Mouse (Mus musculus): ENCODE data around the gene Elavl2. TPM values are rescaled to one million over a fixed set of nuclear protein-coding genes. Genes with fewer than 3 reads are reported as not detected.

Elavl2 gene
- total RNA-seq, 2 experiments from 2014 or later = 107 to 109 TPM

DNA sequence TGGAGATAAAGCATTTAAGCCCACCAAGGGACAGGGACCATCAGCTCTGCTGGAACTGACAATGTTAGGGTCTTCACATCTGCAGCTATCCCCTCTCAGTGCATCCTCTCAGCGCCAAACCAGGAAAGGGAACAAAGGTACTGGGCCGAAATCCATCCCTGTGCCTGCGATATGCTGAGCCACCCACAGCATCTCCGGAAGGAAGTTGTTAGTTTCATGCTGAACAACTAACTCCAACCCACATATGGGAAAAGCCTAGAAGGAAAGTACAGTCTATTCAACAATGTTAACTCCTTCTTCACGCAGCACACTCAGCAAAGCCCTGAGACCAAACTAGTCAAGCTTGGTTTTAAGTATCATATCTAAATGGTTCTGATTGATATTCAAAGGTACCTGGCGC is 167.0 kb downstream of the Elavl2 start:
- peak in 1 of 2 experiments; percentile 56 for DNase-seq (ENCODE audit: low spot score in 2 of 2)
- intact Hi-C loops (cut with DNase I) = no loop called here

DNA sequence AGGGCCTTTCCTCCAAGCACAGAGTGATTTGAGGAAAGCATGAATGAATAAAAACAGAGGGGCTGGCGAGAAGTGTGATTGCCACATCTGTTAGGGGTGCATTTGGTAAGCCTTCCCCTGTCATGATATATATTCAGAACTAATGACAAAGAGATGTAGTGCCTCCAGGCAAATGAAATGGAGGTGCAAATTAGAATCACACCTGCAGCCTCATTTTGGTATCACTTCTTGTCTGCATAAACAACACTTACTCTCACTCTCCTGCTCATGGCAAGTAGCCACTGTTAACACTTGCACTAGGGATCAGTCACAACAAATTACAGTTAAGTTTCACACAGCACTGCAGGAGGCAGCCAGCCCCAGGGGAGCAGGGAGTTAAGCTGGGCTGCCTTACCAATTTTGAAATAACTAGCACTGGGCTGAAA is 170.1 kb downstream of the Elavl2 start:
- intact Hi-C loops (cut with DNase I) = no loop called here

DNA sequence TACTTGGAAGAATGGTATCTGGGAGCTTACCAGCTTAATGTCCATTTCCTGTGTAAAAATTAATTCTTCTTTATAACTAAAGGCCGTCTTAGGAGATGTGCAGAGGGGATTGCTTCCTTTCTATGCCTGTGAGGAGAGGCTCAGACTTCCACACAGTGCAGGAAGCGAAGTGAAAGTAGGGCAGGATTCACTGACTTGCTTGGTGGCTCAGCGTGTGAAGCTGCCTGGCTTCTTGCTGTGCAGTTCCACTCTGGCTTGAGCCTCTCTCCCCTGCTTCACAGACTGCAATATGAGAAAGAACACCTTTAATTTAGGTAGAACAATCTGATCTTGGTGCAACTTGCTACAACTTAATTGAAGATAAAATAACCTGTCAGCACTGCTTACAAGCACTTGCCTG is 172.2 kb downstream of the Elavl2 start:
- DNase-seq (ENCODE audit: low spot score in 2 of 2) = no peak
- intact Hi-C loops (cut with DNase I) = no loop called here

More for the DNA sequence above, 170.1 kb downstream of the Elavl2 start:
- DNase-seq (ENCODE audit: low spot score in 2 of 2) = no peak

DNA sequence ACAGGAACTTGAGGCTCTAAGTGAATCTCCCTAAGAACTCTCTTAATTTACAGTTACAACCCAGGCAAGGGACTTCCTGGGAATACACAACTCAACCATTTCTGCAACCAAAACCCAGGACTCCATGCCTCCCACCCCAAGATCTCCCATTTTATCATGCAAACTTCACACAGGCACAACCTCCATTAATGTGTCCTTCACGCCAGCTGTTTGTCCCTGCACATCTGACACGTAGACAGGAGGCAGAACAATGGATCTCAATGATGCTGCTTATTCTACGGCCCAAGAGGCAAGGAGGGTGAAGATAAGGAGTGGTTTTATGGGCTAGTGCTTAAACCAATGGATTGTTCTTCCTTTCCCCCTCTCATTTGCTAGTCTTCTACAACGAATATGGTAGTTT is 176.8 kb downstream of the Elavl2 start:
- intact Hi-C loops (cut with DNase I) = no loop called here
- DNase-seq (ENCODE audit: low spot score in 2 of 2) = no peak

DNA sequence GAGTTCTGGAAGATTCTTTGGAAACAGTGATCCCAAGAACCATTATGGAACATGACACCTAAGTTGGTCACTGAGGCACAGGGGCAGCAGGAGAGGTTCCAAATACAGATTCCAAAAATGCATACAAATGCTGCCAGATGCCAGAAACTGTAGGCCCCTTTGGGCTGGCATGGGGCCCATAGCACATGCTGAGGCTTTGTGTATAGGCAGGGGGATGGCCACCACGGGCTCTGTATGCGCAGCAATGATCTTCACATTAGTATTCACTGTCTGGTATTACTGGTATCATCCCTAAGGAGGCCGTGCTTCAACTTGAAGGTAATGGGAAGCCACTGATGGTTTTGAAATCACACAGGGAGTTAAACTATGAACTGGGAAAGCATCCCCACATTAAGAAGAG is 181.3 kb downstream of the Elavl2 start:
- intact Hi-C loops (cut with DNase I) = no loop called here
- no peak for DNase-seq (ENCODE audit: low spot score in 2 of 2)

DNA sequence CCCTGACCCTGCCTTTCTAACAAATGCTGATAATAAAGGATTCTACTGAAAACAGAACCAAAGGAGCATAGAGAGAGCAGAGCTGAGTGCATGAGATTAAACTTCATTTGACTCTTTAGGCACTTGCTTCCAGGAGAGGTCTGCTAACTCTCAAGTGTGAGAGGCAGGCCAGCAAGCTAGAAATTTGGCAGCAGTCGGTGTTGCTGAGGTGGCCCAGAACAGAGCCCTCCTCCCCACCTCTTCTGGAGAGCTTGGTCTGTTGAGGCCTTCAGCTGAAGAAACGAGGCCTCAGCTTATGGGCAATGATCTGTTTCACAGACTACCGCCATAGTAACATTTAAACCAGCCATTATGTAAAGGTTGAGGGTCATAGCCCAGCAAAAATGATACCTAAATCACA is 186.7 kb downstream of the Elavl2 start:
- no peak for DNase-seq (ENCODE audit: low spot score in 2 of 2)
- intact Hi-C loops (cut with DNase I) = no loop called here

DNA sequence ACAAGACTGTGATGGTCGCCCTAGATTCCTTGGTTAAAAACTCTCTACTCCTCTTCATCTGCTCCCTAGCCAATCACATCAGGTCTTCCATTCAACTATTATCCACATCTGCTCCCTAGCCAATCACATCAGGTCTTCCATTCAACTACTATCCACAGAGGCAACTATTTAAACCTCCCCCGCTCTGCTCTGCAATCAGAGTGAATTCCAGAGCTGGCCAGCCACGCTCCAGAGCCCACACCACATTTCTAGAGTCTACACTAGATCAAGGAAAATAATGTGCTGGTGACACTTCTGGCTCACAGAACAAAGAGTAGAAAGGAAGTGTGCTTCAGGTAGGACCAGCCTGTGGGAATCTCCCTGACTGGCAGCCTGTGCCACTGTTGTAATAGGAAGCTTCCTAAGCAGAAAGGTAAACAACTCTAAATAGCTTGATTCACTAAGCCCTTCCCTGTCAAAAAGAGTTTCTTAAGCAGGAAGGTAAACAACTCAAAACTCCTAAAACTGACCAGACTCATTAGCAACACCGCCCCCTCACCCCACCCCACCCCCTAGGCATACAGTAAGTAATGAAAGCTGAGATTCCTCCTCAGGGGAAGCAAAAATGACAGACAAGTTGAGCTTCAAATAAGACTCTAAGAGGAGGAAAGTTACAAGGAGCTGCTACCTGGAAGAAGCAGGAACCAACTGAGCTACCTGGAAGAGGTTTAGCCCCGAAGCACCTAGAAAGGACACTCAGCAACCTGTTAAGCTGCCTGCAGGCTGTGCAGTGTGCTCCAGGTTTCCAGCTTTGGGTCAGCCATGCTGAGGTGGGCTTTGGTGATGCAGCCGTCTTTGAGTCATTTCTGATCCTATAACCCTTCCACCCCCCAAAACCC is 191.9 kb downstream of the Elavl2 start:
- DNase-seq (ENCODE audit: low spot score in 2 of 2) = peak in 1 of 2 experiments; percentile 18
- intact Hi-C loops (cut with DNase I) = no loop called here

Small RNA genes within 50 kb of the gene (microRNA-seq; reads per million reads assigned to microRNA genes)
- 0 reads per million in 2 experiments for gene Mir6402
